ENCODE assay signal across 24 mouse cellular contexts in genomic region chr16:67698619-67699018, GRCm38 (mm10).
"Had no signal": no experiment of that assay in that cellular context is flagged by ENCODE, and none has a peak within 500 bp of the region (broad histone marks: within the 10 kb centered on the region; RNA-seq: fewer than 3 reads in every experiment).

No protein-coding gene starts in this region.

- DNase-seq: forebrain, postnatal 0 days; gastrocnemius, postnatal 14 days; gastrocnemius, postnatal 36 days; heart, adult 11 months; heart, adult 2 months; heart, postnatal 14 days; heart, postnatal 36 days; kidney, adult 11 months; kidney, adult 2 months; kidney, adult 9 months; kidney, postnatal 10 days; kidney, postnatal 25 days; kidney, postnatal 4 days; left cerebral cortex, postnatal 4 days had no signal

- H3K4me1 ChIP-seq: heart, embryonic 13.5 days; heart, embryonic 15.5 days; hindbrain, embryonic 13.5 days; hindbrain, embryonic 15.5 days; limb, embryonic 13.5 days had no signal

- H3K4me2 ChIP-seq: heart, embryonic 11.5 days; heart, embryonic 13.5 days; heart, embryonic 15.5 days; hindbrain, embryonic 13.5 days; hindbrain, embryonic 15.5 days; limb, embryonic 13.5 days had no signal

- ATAC-seq: forebrain, postnatal 0 days; hindbrain, postnatal 0 days; intestine, embryonic 16.5 days had no signal

- H3K4me3 ChIP-seq: heart, adult 2 months; heart, embryonic 13.5 days; heart, embryonic 15.5 days; hindbrain, embryonic 13.5 days; hindbrain, embryonic 15.5 days; layer of hippocampus, adult 2 months; left cerebral cortex, adult 2 months; limb, embryonic 13.5 days had no signal

- H3K9me3 ChIP-seq: heart, embryonic 13.5 days; heart, embryonic 15.5 days; hindbrain, embryonic 13.5 days; hindbrain, embryonic 15.5 days; limb, embryonic 13.5 days had no signal

- H3K27me3 ChIP-seq: heart, embryonic 13.5 days; heart, embryonic 15.5 days; hindbrain, embryonic 13.5 days; hindbrain, embryonic 15.5 days; limb, embryonic 13.5 days had no signal

- H3K9ac ChIP-seq: forebrain, postnatal 0 days; heart, embryonic 13.5 days; heart, embryonic 15.5 days; hindbrain, embryonic 13.5 days; hindbrain, embryonic 15.5 days; limb, embryonic 13.5 days had no signal

- H3K36me3 ChIP-seq: heart, embryonic 13.5 days; heart, embryonic 15.5 days; hindbrain, embryonic 13.5 days; hindbrain, embryonic 15.5 days; limb, embryonic 13.5 days had no signal

- H3K27ac ChIP-seq: heart, adult 2 months; heart, embryonic 13.5 days; heart, embryonic 15.5 days; hindbrain, embryonic 13.5 days; hindbrain, embryonic 15.5 days; hindbrain, postnatal 0 days; layer of hippocampus, adult 2 months; left cerebral cortex, adult 2 months; limb, embryonic 13.5 days had no signal
